Mouse (Mus musculus) neural tube, embryonic 14.5 days (tissue): Measurements from ENCODE around the gene Lins1. TPM values are rescaled to one million over a fixed set of nuclear protein-coding genes. Genes with fewer than 3 reads are reported as not detected.

Experiments
- ATAC-seq: fragments of 200-750 bp; cut with Nextera tagmentation; 2 replicates; pipeline ENCODE4 v1.8.0; 2017; ENCODE audit warnings: low read depth, mild to moderate bottlenecking, moderate TSS enrichment, moderate library complexity
- H3K27ac ChIP-seq: fragments of 300-500 bp; sonication (generic); 2 replicates; pipeline ENCODE4 v1.5.1; 2014; ENCODE audit warnings: low read depth, mild to moderate bottlenecking, control low read depth, low read length, moderate library complexity, mixed read lengths
- H3K27me3 ChIP-seq: fragments of 300-500 bp; sonication (generic); 2 replicates; pipeline ENCODE4 v1.6.1; 2014; ENCODE audit warnings: low read length; ENCODE audit not compliant: control insufficient read depth, insufficient read depth
- H3K36me3 ChIP-seq: fragments of 300-500 bp; sonication (generic); 2 replicates; pipeline ENCODE4 v1.6.1; 2014; ENCODE audit warnings: low read length, mixed read lengths; ENCODE audit not compliant: control insufficient read depth, insufficient read depth
- H3K4me1 ChIP-seq: fragments of 300-500 bp; sonication (generic); 2 replicates; pipeline ENCODE4 v1.6.1; 2014; ENCODE audit warnings: low read length; ENCODE audit not compliant: control insufficient read depth, insufficient read depth
- H3K4me2 ChIP-seq: fragments of 300-500 bp; sonication (generic); 2 replicates; pipeline ENCODE4 v1.6.1; 2014; ENCODE audit warnings: mild to moderate bottlenecking, low read depth, low read length, control low read depth
- H3K4me3 ChIP-seq: fragments of 300-500 bp; sonication (generic); 2 replicates; pipeline ENCODE4 v1.5.1; 2014; ENCODE audit warnings: low read depth, low read length, control low read depth, mixed read lengths
- H3K9ac ChIP-seq: fragments of 300-500 bp; sonication (generic); replicated peaks from 2 replicates; pipeline ENCODE4 v1.6.1; 2014; ENCODE audit warnings: low read depth, mild to moderate bottlenecking, control low read depth, low read length, mixed read lengths
- H3K9me3 ChIP-seq: fragments of 300-500 bp; sonication (generic); 2 replicates; pipeline ENCODE4 v1.6.1; 2016; ENCODE audit warnings: low read length; ENCODE audit not compliant: control insufficient read depth
- WGBS: fragments of 180-500 bp; shearing (Covaris S2); extraction: QIAGEN DNeasy Blood & Tissue Kit; methylation state at CpG from one replicate; pipeline ENCODE4 v1.1.7; 2014; 5-methylcytosine and 5-hydroxymethylcytosine counted together
- polyA plus RNA-seq: library from polyadenylated mRNA; unstranded; fragments of >200 nt; fragmentation: Nextera tagmentation; extraction: Ambion mirVana; gene quantifications from 2 replicates; pipeline ENCODE4 v1.2.1, GENCODE M21; 2014

The Lins1 gene
- polyA plus RNA-seq, 1 experiment from 2014 or later: 22.7 TPM

GRCm38 (mm10) chr7:66704631-66705030 is 14.9 kb downstream of the Lins1 start:
- no peak for ATAC-seq
- no peak overlapping the region for H3K27ac ChIP-seq
- H3K36me3 ChIP-seq: no peaks in the 10 kb centered on the region
- H3K4me3 ChIP-seq: no peak overlapping the region
- H3K27me3 ChIP-seq: no peaks in the 10 kb centered on the region
- H3K9me3 ChIP-seq: peaks cover 4% of the 10 kb centered on the region; the same call in 1 of the 2 replicates
- no peak overlapping the region for H3K9ac ChIP-seq
- 93% methylated on average over 3 of the region's 3 CpGs for WGBS
- no peak overlapping the region for H3K4me2 ChIP-seq
- no peaks in the 10 kb centered on the region for H3K4me1 ChIP-seq

DNA sequence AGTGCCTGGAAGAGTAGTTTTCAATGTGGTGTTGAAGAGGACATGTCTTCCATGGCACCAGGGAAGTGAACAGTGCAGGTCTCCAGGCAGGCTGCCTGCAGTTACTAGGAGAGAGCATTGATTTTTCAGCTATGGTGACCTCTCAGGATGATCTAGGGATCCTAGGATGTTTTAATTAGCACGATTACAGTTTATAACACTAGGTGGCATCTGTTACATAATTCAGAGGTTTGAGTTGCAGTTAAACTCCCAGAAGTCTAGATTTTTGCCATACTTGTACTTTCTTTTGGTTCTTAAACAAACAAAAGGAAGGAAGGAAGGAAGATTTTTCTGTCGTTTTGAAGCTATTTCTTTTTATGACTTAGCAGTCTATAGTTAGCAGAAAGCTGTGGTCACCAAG is 21.5 kb downstream of the Lins1 start:
- no peaks in the 10 kb centered on the region for H3K9me3 ChIP-seq
- H3K4me3 ChIP-seq: no peak overlapping the region
- no peaks in the 10 kb centered on the region for H3K27me3 ChIP-seq
- H3K9ac ChIP-seq: no peak overlapping the region
- H3K4me2 ChIP-seq: no peak overlapping the region
- no peak overlapping the region for H3K27ac ChIP-seq
- no peaks in the 10 kb centered on the region for H3K4me1 ChIP-seq
- ATAC-seq: no peak
- peaks cover 8% of the 10 kb centered on the region for H3K36me3 ChIP-seq
- WGBS: 72% methylated on average over 2 of the region's 2 CpGs

DNA sequence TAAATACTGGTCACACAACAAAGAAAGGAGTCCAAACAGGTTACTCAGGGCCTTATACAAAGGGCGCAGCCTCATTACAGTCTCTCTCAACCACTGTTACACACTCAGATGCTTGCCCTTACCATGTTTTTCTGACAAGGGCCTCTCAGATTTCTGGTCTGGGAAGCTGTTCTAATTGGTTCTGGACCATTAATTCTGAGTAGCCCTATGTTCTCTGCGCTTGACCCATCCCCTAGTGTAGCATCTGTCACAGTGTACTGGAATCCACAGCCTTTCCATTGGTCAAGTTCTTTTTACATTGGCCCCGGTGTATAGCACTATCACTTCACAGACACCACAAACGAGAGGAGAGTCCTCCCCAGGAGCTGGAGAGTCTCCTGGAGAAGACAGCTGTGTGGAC is 34.8 kb downstream of the Lins1 start:
- no peaks in the 10 kb centered on the region for H3K36me3 ChIP-seq
- H3K4me1 ChIP-seq: no peaks in the 10 kb centered on the region
- no peak overlapping the region for H3K4me2 ChIP-seq
- H3K27me3 ChIP-seq: no peaks in the 10 kb centered on the region; the same call in 1 of the 2 replicates
- 29% methylated on average over 4 of the region's 4 CpGs for WGBS
- ATAC-seq: no peak
- H3K4me3 ChIP-seq: no peak overlapping the region
- H3K27ac ChIP-seq: no peak overlapping the region
- no peak overlapping the region for H3K9ac ChIP-seq
- H3K9me3 ChIP-seq: no peaks in the 10 kb centered on the region

DNA sequence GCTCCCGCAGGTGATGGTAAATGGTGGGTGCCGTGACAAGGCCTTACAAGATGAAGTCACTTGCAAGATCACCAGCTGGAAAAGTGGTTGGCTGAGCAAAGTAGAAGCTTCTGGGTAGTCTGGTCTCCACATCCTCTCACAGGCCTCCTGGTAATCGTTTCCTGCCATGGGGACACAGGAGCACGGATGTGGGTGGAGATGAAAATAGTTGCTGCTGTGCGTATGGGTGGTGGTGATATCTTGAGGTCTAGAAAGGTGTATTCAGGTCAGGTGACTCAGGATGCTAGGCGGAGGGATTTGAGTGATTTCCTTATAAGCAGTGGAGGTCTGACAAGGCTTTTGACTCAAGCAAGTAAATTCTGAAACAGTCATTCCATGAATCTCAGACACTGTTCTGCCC is 35.3 kb downstream of the Lins1 start:
- Histone ChIP-seq H3K27ac (no peak overlapping the region), H3K36me3 (no peaks in the 10 kb centered on the region), H3K4me1 (no peaks in the 10 kb centered on the region), H3K9ac (no peak overlapping the region), H3K4me3 (no peak overlapping the region), H3K27me3 (no peaks in the 10 kb centered on the region; the same call in 1 of the 2 replicates), H3K4me2 (no peak overlapping the region), H3K9me3 (no peaks in the 10 kb centered on the region)
- 89% methylated on average over 6 of the region's 6 CpGs for WGBS
- no peak for ATAC-seq

GRCm38 (mm10) chr7:66728072-66728471 is 38.4 kb downstream of the Lins1 start:
- no peaks in the 10 kb centered on the region for H3K36me3 ChIP-seq
- ATAC-seq: no peak
- WGBS: 94% methylated on average over 6 of the region's 6 CpGs
- no peak overlapping the region for H3K4me2 ChIP-seq
- no peaks in the 10 kb centered on the region; the same call in 1 of the 2 replicates for H3K27me3 ChIP-seq
- H3K4me1 ChIP-seq: no peaks in the 10 kb centered on the region
- H3K27ac ChIP-seq: no peak overlapping the region
- H3K9ac ChIP-seq: no peak overlapping the region
- H3K9me3 ChIP-seq: no peaks in the 10 kb centered on the region
- no peak overlapping the region for H3K4me3 ChIP-seq

- H3K27ac ChIP-seq: no peak overlapping the region
- no peak overlapping the region for H3K9ac ChIP-seq
- no peaks in the 10 kb centered on the region for H3K36me3 ChIP-seq
- H3K4me2 ChIP-seq: no peak overlapping the region
- 98% methylated on average over 2 of the region's 2 CpGs for WGBS
- no peaks in the 10 kb centered on the region; the same call in 1 of the 2 replicates for H3K27me3 ChIP-seq
- H3K9me3 ChIP-seq: no peaks in the 10 kb centered on the region
- H3K4me1 ChIP-seq: no peaks in the 10 kb centered on the region
- no peak overlapping the region for H3K4me3 ChIP-seq
- no peak for ATAC-seq
Measured at GRCm38 (mm10) chr7:66729232-66729631, 39.5 kb downstream of the Lins1 start.

DNA sequence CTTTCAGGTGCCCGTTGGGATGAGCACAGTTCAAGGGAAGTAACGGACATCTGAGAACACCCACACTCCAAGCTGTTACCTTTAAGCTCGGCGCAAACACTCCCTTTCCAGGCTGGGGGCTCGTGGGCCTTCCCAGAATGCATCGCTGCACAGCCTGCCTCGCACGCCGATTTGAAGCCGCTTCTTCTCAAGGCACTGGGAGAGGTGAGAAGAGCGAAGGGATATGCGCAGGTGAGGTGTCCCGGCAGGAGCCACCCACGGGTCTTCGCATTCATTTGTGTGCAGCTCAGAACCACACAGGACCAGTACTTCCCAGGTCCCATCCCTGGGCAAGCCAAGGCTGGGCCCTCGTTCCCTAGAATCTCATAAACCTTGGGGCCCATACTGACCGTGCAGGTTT is 43.7 kb downstream of the Lins1 start:
- H3K4me1 ChIP-seq: no peaks in the 10 kb centered on the region
- no peaks in the 10 kb centered on the region for H3K27me3 ChIP-seq
- H3K27ac ChIP-seq: no peak overlapping the region
- no peak overlapping the region for H3K9ac ChIP-seq
- no peaks in the 10 kb centered on the region for H3K9me3 ChIP-seq
- no peak overlapping the region for H3K4me2 ChIP-seq
- no peaks in the 10 kb centered on the region for H3K36me3 ChIP-seq
- no peak overlapping the region for H3K4me3 ChIP-seq
- no peak for ATAC-seq
- WGBS: 96% methylated on average over 17 of the region's 17 CpGs

- H3K4me3 ChIP-seq: no peak overlapping the region
- H3K36me3 ChIP-seq: no peaks in the 10 kb centered on the region
- no peaks in the 10 kb centered on the region for H3K4me1 ChIP-seq
- no peaks in the 10 kb centered on the region for H3K9me3 ChIP-seq
- no peak overlapping the region for H3K4me2 ChIP-seq
- WGBS: 95% methylated on average over 11 of the region's 11 CpGs
- ATAC-seq: no peak
- H3K9ac ChIP-seq: no peak overlapping the region
- no peaks in the 10 kb centered on the region for H3K27me3 ChIP-seq
- no peak overlapping the region for H3K27ac ChIP-seq
Measured at GRCm38 (mm10) chr7:66733882-66734281, 44.2 kb downstream of the Lins1 start.

DNA sequence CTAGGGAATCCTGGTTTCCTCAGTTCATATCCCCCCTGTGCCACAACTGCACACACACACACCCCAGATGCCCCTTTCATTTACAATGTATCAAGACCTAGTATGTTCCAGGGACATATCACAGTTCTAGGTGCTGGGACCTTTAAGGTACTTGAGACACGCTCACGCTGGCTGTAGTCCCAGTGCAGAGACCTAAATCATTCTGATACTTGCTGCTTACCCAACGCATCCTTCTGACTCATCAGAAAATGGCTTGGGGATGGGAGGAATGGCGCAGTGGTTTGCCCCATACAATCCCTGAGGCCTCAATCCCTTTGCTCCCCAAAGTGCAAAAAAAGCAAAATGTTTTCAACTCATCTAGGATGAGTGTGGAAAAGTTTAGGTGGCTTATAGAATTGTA is 44.8 kb downstream of the Lins1 start:
- H3K27me3 ChIP-seq: no peaks in the 10 kb centered on the region
- H3K9me3 ChIP-seq: no peaks in the 10 kb centered on the region
- H3K4me2 ChIP-seq: no peak overlapping the region
- no peak overlapping the region for H3K4me3 ChIP-seq
- WGBS: 96% methylated on average over 4 of the region's 4 CpGs
- H3K27ac ChIP-seq: no peak overlapping the region
- ATAC-seq: no peak
- H3K4me1 ChIP-seq: no peaks in the 10 kb centered on the region
- no peaks in the 10 kb centered on the region for H3K36me3 ChIP-seq
- H3K9ac ChIP-seq: no peak overlapping the region

GRCm38 (mm10) chr7:66734993-66735392 is 45.3 kb downstream of the Lins1 start:
- no peaks in the 10 kb centered on the region for H3K27me3 ChIP-seq
- no peak overlapping the region for H3K4me2 ChIP-seq
- no peak overlapping the region for H3K9ac ChIP-seq
- H3K27ac ChIP-seq: no peak overlapping the region
- H3K36me3 ChIP-seq: no peaks in the 10 kb centered on the region
- 93% methylated on average over 6 of the region's 6 CpGs for WGBS
- H3K4me1 ChIP-seq: no peaks in the 10 kb centered on the region
- ATAC-seq: no peak
- H3K9me3 ChIP-seq: no peaks in the 10 kb centered on the region
- no peak overlapping the region for H3K4me3 ChIP-seq
